Mouse (Mus musculus) layer of hippocampus, adult 8-10 months (tissue): ENCODE data around the gene Lrriq3. TPM values are rescaled to one million over a fixed set of nuclear protein-coding genes. Genes with fewer than 3 reads are reported as not detected.

Experiments
- DNase-seq, 2 experiments: peaks; one replicate each; pipeline ENCODE4 v3.0.0; 2022; ENCODE audit warnings: low spot score in 2 of 2
- total RNA-seq, 4 experiments: library from RNA; stranded (reverse); gene quantifications; 2 replicates each; pipeline ENCODE4 v1.2.4; 2022

The Lrriq3 gene
- total RNA-seq = under 1 TPM; 0.39 to 0.90 (median 0.69) TPM

- peak; percentile 90 to 92 for DNase-seq
These were observed at the start of gene Lrriq3, which contains the start of gene Fpgt for GRCm38 (mm10) chr3:155093116-155093956. Gene Lrriq3, plus strand, starts transcription at chr3:155093434. Gene Fpgt, minus strand, starts transcription at chr3:155093403.

- no peak for DNase-seq
These were observed 41.2 kb upstream of the Lrriq3 start for GRCm38 (mm10) chr3:155052021-155052420.

- DNase-seq = no peak
These were observed 40.0 kb upstream of the Lrriq3 start for GRCm38 (mm10) chr3:155053189-155053588.

GRCm38 (mm10) chr3:155055231-155055916, 37.9 kb upstream of the Lrriq3 start, which contains the start of gene Tnni3k:
Gene Tnni3k, minus strand, starts transcription at chr3:155055407.
- no peak for DNase-seq

- no peak for DNase-seq
These were observed 36.6 kb upstream of the Lrriq3 start for GRCm38 (mm10) chr3:155056606-155057005.

GRCm38 (mm10) chr3:155057566-155057965, 35.7 kb upstream of the Lrriq3 start:
- DNase-seq = no peak

- DNase-seq = no peak
These were observed 34.3 kb upstream of the Lrriq3 start for GRCm38 (mm10) chr3:155058800-155059448.

GRCm38 (mm10) chr3:155059449-155059822, 33.8 kb upstream of the Lrriq3 start:
- DNase-seq = no peak

GRCm38 (mm10) chr3:155077908-155078307, 15.3 kb upstream of the Lrriq3 start:
- no peak for DNase-seq

- no peak for DNase-seq
These were observed 1.2 kb upstream of the Lrriq3 start for GRCm38 (mm10) chr3:155092081-155092480.

GRCm38 (mm10) chr3:155099266-155099665, 6.0 kb downstream of the Lrriq3 start:
- DNase-seq = no peak

GRCm38 (mm10) chr3:155105957-155106356, 12.7 kb downstream of the Lrriq3 start:
- DNase-seq = no peak

GRCm38 (mm10) chr3:155137737-155138136, 44.5 kb downstream of the Lrriq3 start:
- DNase-seq = no peak

- no peak for DNase-seq
These were observed 47.8 kb downstream of the Lrriq3 start for GRCm38 (mm10) chr3:155141047-155141446.

GRCm38 (mm10) chr3:155144368-155144767, 51.1 kb downstream of the Lrriq3 start:
- DNase-seq = no peak

- DNase-seq = no peak
These were observed 68.6 kb downstream of the Lrriq3 start for GRCm38 (mm10) chr3:155161842-155162241.

GRCm38 (mm10) chr3:155180303-155180902, 87.2 kb downstream of the Lrriq3 start:
- DNase-seq = no peak

- DNase-seq = peak in 1 of 2 experiments; percentile 3
These were observed 93.2 kb downstream of the Lrriq3 start for GRCm38 (mm10) chr3:155186456-155186855.

- DNase-seq = no peak
These were observed 95.6 kb downstream of the Lrriq3 start for GRCm38 (mm10) chr3:155188857-155189256.

GRCm38 (mm10) chr3:155234919-155235318, 141.7 kb downstream of the Lrriq3 start:
- no peak for DNase-seq

- DNase-seq = no peak
These were observed 142.3 kb downstream of the Lrriq3 start for GRCm38 (mm10) chr3:155235502-155235901.
